Mouse (Mus musculus): Measurements from ENCODE around the gene Duox2.

Duox2 gene

GRCm38 (mm10) chr2:122236321-122236720, 61.9 kb downstream of the Duox2 start:
- DNase-seq (ENCODE audit: low spot score), result peak; percentile 13

GRCm38 (mm10) chr2:122235425-122235824, 62.8 kb downstream of the Duox2 start:
- no peak for DNase-seq (ENCODE audit: low spot score)

GRCm38 (mm10) chr2:122234611-122235288, 63.5 kb downstream of the Duox2 start, which contains the start of gene Sord:
Gene Sord (plus strand): TSS chr2:122234749.
- DNase-seq (ENCODE audit: low spot score), result peak; percentile 54

DNA sequence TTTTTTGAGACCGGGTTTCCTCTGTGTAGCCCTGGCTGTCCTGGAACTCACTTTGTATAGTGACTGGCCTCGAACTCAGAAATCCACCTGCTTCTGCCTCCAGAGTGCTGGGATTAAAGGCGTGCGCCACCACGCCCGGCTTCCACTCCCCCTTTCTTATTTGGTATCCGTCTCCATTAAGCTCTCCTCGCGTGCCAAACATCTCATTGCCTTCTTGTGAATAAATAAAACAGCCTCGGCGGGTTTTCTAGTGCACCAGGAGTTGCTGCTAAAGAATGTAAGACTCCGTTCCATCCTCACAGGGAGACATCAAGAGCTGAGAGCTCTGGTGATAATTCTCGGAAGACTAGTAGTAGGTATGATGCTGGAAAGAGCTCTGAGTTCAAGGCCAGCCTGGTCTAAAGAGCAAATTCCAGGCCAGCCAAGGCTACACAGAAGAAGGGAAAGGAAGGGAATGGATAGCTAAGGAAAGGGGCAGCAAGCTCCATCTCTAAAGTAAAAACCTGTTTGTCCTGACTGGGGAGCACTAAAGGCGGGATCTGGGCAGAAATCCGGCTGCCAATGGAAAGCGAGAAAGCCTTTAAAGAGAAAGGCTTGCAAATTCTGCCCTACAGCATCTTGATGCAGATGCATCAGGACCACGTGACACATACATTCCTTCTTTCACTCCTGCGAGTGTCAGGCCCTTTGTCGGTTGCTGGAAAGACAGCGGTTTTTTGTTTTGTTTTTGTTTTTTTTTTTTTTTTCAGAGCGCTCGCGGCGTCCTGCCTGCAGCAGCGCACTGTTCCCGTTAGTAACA, 64.3 kb downstream of the Duox2 start:
- peak; percentile 51 for DNase-seq (ENCODE audit: low spot score)

GRCm38 (mm10) chr2:122233341-122233740, 64.9 kb downstream of the Duox2 start:
- no peak for DNase-seq (ENCODE audit: low spot score)

DNA sequence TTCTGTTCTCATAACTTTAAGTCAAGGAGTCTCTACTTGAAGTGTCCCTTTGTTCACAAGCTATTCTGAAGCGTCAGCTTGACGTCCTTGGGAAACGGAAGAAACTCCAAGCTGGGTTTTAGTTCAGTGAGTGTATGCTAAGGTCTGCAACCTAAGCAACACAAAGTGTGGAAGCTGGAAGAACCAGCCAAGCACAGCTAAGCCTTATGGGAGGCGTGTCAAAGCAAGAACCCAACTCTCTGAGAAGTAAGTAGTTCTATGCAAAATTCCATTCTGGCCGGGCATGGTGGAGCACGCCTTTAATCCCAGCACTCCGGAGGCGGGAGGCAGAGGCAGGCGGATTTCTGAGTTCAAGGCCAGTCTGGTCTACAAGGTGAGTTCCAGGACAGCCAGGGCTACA, 66.6 kb downstream of the Duox2 start:
- no peak for DNase-seq (ENCODE audit: low spot score)

DNA sequence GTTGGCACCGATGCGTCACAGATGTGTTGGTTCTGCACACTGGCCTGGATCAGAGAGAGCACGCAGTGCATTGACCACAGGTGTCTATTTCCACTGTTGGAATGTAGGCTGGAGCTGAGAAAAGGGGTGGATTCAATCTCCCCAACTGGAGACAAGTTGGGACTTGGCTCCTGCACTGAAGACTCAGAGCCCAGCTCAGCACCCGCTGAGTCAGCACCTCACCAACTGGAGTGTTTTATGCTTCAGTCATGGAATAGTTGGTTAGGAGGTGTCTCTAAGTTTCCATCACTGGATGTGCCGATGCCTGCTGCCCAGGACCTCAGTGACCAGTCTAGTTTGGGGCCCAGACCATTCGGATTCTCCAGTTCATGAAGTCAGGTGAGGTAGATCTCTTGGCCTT, 67.9 kb downstream of the Duox2 start:
- DNase-seq (ENCODE audit: low spot score), result no peak
